Mouse (Mus musculus): Measurements from ENCODE around the gene Smim24.

Gene Smim24

GRCm38 (mm10) chr10:81392781-81393185 is at the start of gene Smim24:
Gene Smim24 (plus strand): TSS chr10:81393051.
- DNase-seq, result no peak

- DNase-seq, result no peak
Observed at GRCm38 (mm10) chr10:81344421-81345161, 48.3 kb upstream of the Smim24 start.

- DNase-seq, result no peak
Observed at GRCm38 (mm10) chr10:81345162-81345534, 47.7 kb upstream of the Smim24 start.

GRCm38 (mm10) chr10:81346453-81347067 is 46.3 kb upstream of the Smim24 start:
- DNase-seq, result peak in 1 of 2 experiments; percentile 61

- peak in 1 of 2 experiments; percentile 56 for DNase-seq
Observed at GRCm38 (mm10) chr10:81349146-81349545, 43.7 kb upstream of the Smim24 start.

GRCm38 (mm10) chr10:81349961-81350350 is 42.9 kb upstream of the Smim24 start:
- DNase-seq, result no peak

- DNase-seq, result peak; percentile 99 to 100
Observed at GRCm38 (mm10) chr10:81350351-81351063, 42.3 kb upstream of the Smim24 start, which contains the start of gene Hmg20b. Gene Hmg20b (minus strand): TSS chr10:81350480.

- DNase-seq, result peak; percentile 68 to 77
Observed at GRCm38 (mm10) chr10:81351678-81352291, 41.1 kb upstream of the Smim24 start.

GRCm38 (mm10) chr10:81354738-81355477 is 37.9 kb upstream of the Smim24 start:
- DNase-seq, result no peak

GRCm38 (mm10) chr10:81355533-81355932 is 37.3 kb upstream of the Smim24 start:
- no peak for DNase-seq

GRCm38 (mm10) chr10:81356352-81356990 is 36.4 kb upstream of the Smim24 start:
- no peak for DNase-seq

GRCm38 (mm10) chr10:81356991-81357844 is 35.6 kb upstream of the Smim24 start, which contains the start of gene Mfsd12:
Gene Mfsd12 (plus strand): TSS chr10:81357491.
- DNase-seq, result peak; percentile 89 to 94

GRCm38 (mm10) chr10:81358209-81358608 is 34.6 kb upstream of the Smim24 start:
- DNase-seq, result no peak

GRCm38 (mm10) chr10:81358841-81359240 is 34.0 kb upstream of the Smim24 start:
- DNase-seq, result no peak

GRCm38 (mm10) chr10:81360721-81361120 is 32.1 kb upstream of the Smim24 start:
- no peak for DNase-seq

GRCm38 (mm10) chr10:81362336-81362949 is 30.4 kb upstream of the Smim24 start:
- DNase-seq, result no peak

- peak in 1 of 2 experiments; percentile 33 for DNase-seq
Observed at GRCm38 (mm10) chr10:81363436-81364346, 29.2 kb upstream of the Smim24 start.

- peak in 1 of 2 experiments; percentile 29 for DNase-seq
Observed at GRCm38 (mm10) chr10:81364666-81365065, 28.2 kb upstream of the Smim24 start.

- DNase-seq, result no peak
Observed at GRCm38 (mm10) chr10:81365073-81365472, 27.8 kb upstream of the Smim24 start.

Data from thymus, postnatal 36 days (tissue).